Mouse (Mus musculus) erythroblast, embryonic 14.5 days (primary cell): ENCODE data around the gene Tob2. TPM values are rescaled to one million over a fixed set of nuclear protein-coding genes. Genes with fewer than 3 reads are reported as not detected.

Experiments
- H3K27me3 ChIP-seq: 2 replicates; pipeline ENCODE4 v1.6.1; 2012; ENCODE audit warnings: inconsistent platforms; ENCODE audit not compliant: control insufficient read depth
- H3K36me3 ChIP-seq: 2 replicates; pipeline ENCODE4 v1.6.1; 2012; ENCODE audit warnings: mild to moderate bottlenecking, inconsistent platforms; ENCODE audit not compliant: control insufficient read depth
- H3K4me1 ChIP-seq: 2 replicates; pipeline ENCODE4 v1.6.1; 2012; ENCODE audit warnings: inconsistent platforms; ENCODE audit not compliant: control insufficient read depth
- H3K4me3 ChIP-seq: replicated peaks from 2 replicates; pipeline ENCODE3; 2012; ENCODE audit warnings: moderate library complexity, mild to moderate bottlenecking, inconsistent platforms
- H3K9me3 ChIP-seq: 2 replicates; pipeline ENCODE4 v1.6.1; 2012; ENCODE audit warnings: low read length, inconsistent platforms, mixed read lengths; ENCODE audit not compliant: control insufficient read depth
- GATA1 ChIP-seq: IDR thresholded peaks from 2 replicates; pipeline ENCODE4 v1.6.1; 2012; ENCODE audit warnings: low read length, inconsistent platforms, mixed read lengths
- TAL1 ChIP-seq: IDR thresholded peaks from 3 replicates; pipeline ENCODE4 v1.6.1; 2012; ENCODE audit warnings: low read length, inconsistent platforms, mixed read lengths
- polyA plus RNA-seq: library from polyadenylated mRNA; stranded (reverse); fragments of >175 nt; gene quantifications from 2 replicates; pipeline ENCODE4 v1.2.3, GENCODE M21; 2012

Tob2 gene
- polyA plus RNA-seq = 1.7 and 2.3 TPM in 2 replicates

GRCm38 (mm10) chr15:81858517-81859329, at the start of gene Tob2:
Tob2 (minus strand) TSS chr15:81858796.
- Histone ChIP-seq H3K4me1 (peaks cover 59% of the 10 kb centered on the region), H3K36me3 (peaks cover 19% of the 10 kb centered on the region), H3K27me3 (peaks cover 7% of the 10 kb centered on the region), H3K4me3 (peak within 1 kb of the TSS; percentile 97), H3K9me3 (no peaks in the 10 kb centered on the region)
- TF ChIP-seq TAL1 = no peak
- TF ChIP-seq GATA1 = no peak

- peaks cover 98% of the 10 kb centered on the region for H3K36me3 ChIP-seq
These were observed 49.4 kb upstream of the Tob2 start for GRCm38 (mm10) chr15:81907953-81908352.

GRCm38 (mm10) chr15:81904939-81905338, 46.3 kb upstream of the Tob2 start:
- TF ChIP-seq GATA1 (no peak), TAL1 (no peak)
- H3K27me3 ChIP-seq = no peaks in the 10 kb centered on the region
- H3K4me1 ChIP-seq = no peaks in the 10 kb centered on the region
- H3K36me3 ChIP-seq = peaks cover 99% of the 10 kb centered on the region
- H3K4me3 ChIP-seq = no peak overlapping the region
- no peaks in the 10 kb centered on the region for H3K9me3 ChIP-seq

More at GRCm38 (mm10) chr15:81907953-81908352, 49.4 kb upstream of the Tob2 start:
- TF ChIP-seq GATA1 = no peak
- no peak for TF ChIP-seq TAL1
- H3K4me1 ChIP-seq = no peaks in the 10 kb centered on the region; the same call in 1 of the 2 replicates
- no peaks in the 10 kb centered on the region for H3K27me3 ChIP-seq
- no peak overlapping the region for H3K4me3 ChIP-seq
- no peaks in the 10 kb centered on the region for H3K9me3 ChIP-seq

- no peaks in the 10 kb centered on the region for H3K27me3 ChIP-seq
- no peak for TF ChIP-seq GATA1
- no peak for TF ChIP-seq TAL1
- peaks cover 9% of the 10 kb centered on the region for H3K4me1 ChIP-seq
- H3K9me3 ChIP-seq = no peaks in the 10 kb centered on the region
- H3K4me3 ChIP-seq = no peak overlapping the region
- H3K36me3 ChIP-seq = peaks cover 95% of the 10 kb centered on the region
These were observed 40.2 kb upstream of the Tob2 start for GRCm38 (mm10) chr15:81898751-81899150.

- no peaks in the 10 kb centered on the region for H3K27me3 ChIP-seq
- peaks cover 94% of the 10 kb centered on the region for H3K36me3 ChIP-seq
- no peak overlapping the region for H3K4me3 ChIP-seq
- H3K4me1 ChIP-seq = peaks cover 16% of the 10 kb centered on the region
- no peaks in the 10 kb centered on the region for H3K9me3 ChIP-seq
- TF ChIP-seq GATA1 = no peak
- TF ChIP-seq TAL1 = no peak
These were observed 39.1 kb upstream of the Tob2 start for GRCm38 (mm10) chr15:81897607-81898285.

- peaks cover 92% of the 10 kb centered on the region for H3K36me3 ChIP-seq
These were observed 37.8 kb upstream of the Tob2 start for GRCm38 (mm10) chr15:81896407-81896806.

GRCm38 (mm10) chr15:81894002-81894401, 35.4 kb upstream of the Tob2 start:
- Histone ChIP-seq H3K4me1 (peaks cover 52% of the 10 kb centered on the region), H3K36me3 (peaks cover 94% of the 10 kb centered on the region), H3K4me3 (no peak overlapping the region), H3K27me3 (no peaks in the 10 kb centered on the region), H3K9me3 (no peaks in the 10 kb centered on the region)
- TF ChIP-seq GATA1 (no peak), TAL1 (no peak)

More at GRCm38 (mm10) chr15:81896407-81896806, 37.8 kb upstream of the Tob2 start:
- Histone ChIP-seq H3K4me3 (no peak overlapping the region), H3K27me3 (no peaks in the 10 kb centered on the region), H3K4me1 (peaks cover 29% of the 10 kb centered on the region), H3K9me3 (no peaks in the 10 kb centered on the region)
- TF ChIP-seq TAL1 (no peak), GATA1 (no peak)

GRCm38 (mm10) chr15:81891822-81892580, 33.4 kb upstream of the Tob2 start:
- Histone ChIP-seq H3K36me3 (peaks cover 93% of the 10 kb centered on the region), H3K4me1 (peaks cover 60% of the 10 kb centered on the region), H3K9me3 (no peaks in the 10 kb centered on the region), H3K4me3 (peak overlapping the region; percentile 35), H3K27me3 (no peaks in the 10 kb centered on the region)
- no peak for TF ChIP-seq GATA1
- no peak for TF ChIP-seq TAL1
